Mouse (Mus musculus): ENCODE data around the gene Calb2. TPM values are rescaled to one million over a fixed set of nuclear protein-coding genes. Genes with fewer than 3 reads are reported as not detected.

The Calb2 gene
- polyA plus RNA-seq, 1 experiment from 2014 or later, result 40.6 TPM

GRCm38 (mm10) chr8:110101676-110102075 is 66.3 kb downstream of the Calb2 start:
- no peak overlapping the region for H3K27ac ChIP-seq (replicated peaks; ENCODE audit: low read depth, low read length)
- no peak for ATAC-seq (ENCODE audit: insufficient number of reproducible peaks, low FRiP score, low TSS enrichment, low read depth)
- H3K9me3 ChIP-seq (ENCODE audit: control insufficient read depth, low read length), result no peaks in the 10 kb centered on the region
- no peak overlapping the region for H3K4me2 ChIP-seq (ENCODE audit: low read depth, severe bottlenecking)
- H3K4me3 ChIP-seq (ENCODE audit: low read depth, low read length), result no peak overlapping the region
- WGBS, result 83% methylated on average over 15 of the region's 15 CpGs
- no peak for DNase-seq (ENCODE audit: low spot score)
- no peaks in the 10 kb centered on the region for H3K4me1 ChIP-seq (ENCODE audit: control insufficient read depth, insufficient read depth, low read length)
- no peaks in the 10 kb centered on the region for H3K36me3 ChIP-seq (ENCODE audit: control insufficient read depth, insufficient read depth, low read length)
- H3K9ac ChIP-seq (ENCODE audit: low read length), result no peak overlapping the region
- no peaks in the 10 kb centered on the region for H3K27me3 ChIP-seq (ENCODE audit: control insufficient read depth, insufficient read depth, low read length)

DNA sequence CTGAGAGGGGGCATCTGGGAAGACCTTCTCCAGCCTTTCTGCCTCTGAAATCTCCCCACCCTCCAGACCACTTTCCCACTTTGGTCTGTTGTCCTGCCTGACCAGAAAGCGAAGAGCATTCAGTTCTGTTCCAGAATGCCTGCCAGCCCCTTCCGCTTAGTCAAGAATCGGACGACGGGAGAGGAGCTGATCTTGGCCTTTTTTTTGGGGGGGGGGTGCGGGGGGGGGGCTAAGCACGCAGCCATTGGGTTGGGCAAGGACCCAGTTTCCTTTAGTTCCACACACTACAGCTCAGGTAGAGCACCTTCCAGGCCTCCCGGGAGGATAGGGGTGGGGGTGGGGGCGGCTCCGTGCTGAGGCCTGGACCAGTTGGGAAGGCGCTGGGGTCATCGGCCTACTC is 67.1 kb downstream of the Calb2 start, which contains the start of gene Gm21964:
Gene Gm21964 (plus strand): TSS at position 301 of the 400 bp plus-strand sequence.
- no peaks in the 10 kb centered on the region for H3K27me3 ChIP-seq (ENCODE audit: control insufficient read depth, insufficient read depth, low read length)
- H3K9ac ChIP-seq (ENCODE audit: low read length), result no peak within 1 kb of the TSS
- H3K36me3 ChIP-seq (ENCODE audit: control insufficient read depth, insufficient read depth, low read length), result no peaks in the 10 kb centered on the region
- no peak within 1 kb of the TSS for H3K4me2 ChIP-seq (ENCODE audit: low read depth, severe bottlenecking)
- H3K27ac ChIP-seq (replicated peaks; ENCODE audit: low read depth, low read length), result no peak within 1 kb of the TSS
- 88% methylated on average over 12 of the region's 12 CpGs for WGBS
- H3K4me3 ChIP-seq (ENCODE audit: low read depth, low read length), result no peak within 1 kb of the TSS
- ATAC-seq (ENCODE audit: insufficient number of reproducible peaks, low FRiP score, low TSS enrichment, low read depth), result no peak
- no peaks in the 10 kb centered on the region for H3K4me1 ChIP-seq (ENCODE audit: control insufficient read depth, insufficient read depth, low read length)
- no peak for DNase-seq (ENCODE audit: low spot score)
- H3K9me3 ChIP-seq (ENCODE audit: control insufficient read depth, low read length), result no peaks in the 10 kb centered on the region

DNA sequence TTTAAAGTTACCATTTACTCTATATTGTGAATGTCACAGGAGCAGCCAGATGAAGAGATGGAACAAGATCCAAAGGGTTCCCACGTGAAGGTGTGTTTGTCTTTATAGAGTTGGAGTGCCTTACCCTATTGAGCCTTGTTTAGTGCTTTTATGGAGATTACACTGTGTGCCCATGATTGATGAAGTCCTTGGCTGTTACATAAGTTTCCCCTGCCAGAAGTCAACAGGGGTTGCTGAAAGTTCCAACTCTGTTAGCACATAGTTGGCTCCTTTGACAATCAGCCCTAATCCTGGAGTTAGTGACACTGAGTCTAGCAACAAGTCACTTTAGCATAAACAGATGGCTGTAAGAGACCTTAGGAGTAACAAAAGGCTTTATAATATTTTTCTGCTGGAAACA is 76.1 kb downstream of the Calb2 start:
- Histone ChIP-seq H3K4me2 (ENCODE audit: low read depth, severe bottlenecking) (no peak overlapping the region), H3K9ac (ENCODE audit: low read length) (no peak overlapping the region), H3K36me3 (ENCODE audit: control insufficient read depth, insufficient read depth, low read length) (peaks cover 13% of the 10 kb centered on the region), H3K4me3 (ENCODE audit: low read depth, low read length) (no peak overlapping the region), H3K4me1 (ENCODE audit: control insufficient read depth, insufficient read depth, low read length) (no peaks in the 10 kb centered on the region), H3K27me3 (ENCODE audit: control insufficient read depth, insufficient read depth, low read length) (no peaks in the 10 kb centered on the region), H3K9me3 (ENCODE audit: control insufficient read depth, low read length) (peaks cover 7% of the 10 kb centered on the region; the same call in 1 of the 2 replicates), H3K27ac (replicated peaks; ENCODE audit: low read depth, low read length) (no peak overlapping the region)
- no peak for DNase-seq (ENCODE audit: low spot score)
- no peak for ATAC-seq (ENCODE audit: insufficient number of reproducible peaks, low FRiP score, low TSS enrichment, low read depth)
- 62% methylated on average over 1 of the region's 1 CpGs for whole genome bisulfite sequencing

Other genes starting within 250 kb of the Calb2 start
- 0.24 and 0.27 TPM in 2 replicates for gene Marveld3, start 206.0 kb downstream of the Calb2 start, polyA plus RNA-seq (2014; fragmentation: Nextera tagmentation; extraction: Ambion mirVana)
- not detected in 2 replicates for gene Tat, start 177.8 kb downstream of the Calb2 start, polyA plus RNA-seq (2014; fragmentation: Nextera tagmentation; extraction: Ambion mirVana)
- not detected in 2 replicates for gene Chst4, start 128.5 kb downstream of the Calb2 start, polyA plus RNA-seq (2014; fragmentation: Nextera tagmentation; extraction: Ambion mirVana)
- 7.9 and 10.3 TPM in 2 replicates for gene Zfp612, start 88.5 kb downstream of the Calb2 start, polyA plus RNA-seq (2014; fragmentation: Nextera tagmentation; extraction: Ambion mirVana)
- not detected in 2 replicates for gene Gm21964, start 67.0 kb downstream of the Calb2 start, polyA plus RNA-seq (2014; fragmentation: Nextera tagmentation; extraction: Ambion mirVana)
- not detected in 2 replicates for gene Gm17720, start 65.5 kb downstream of the Calb2 start, polyA plus RNA-seq (2014; fragmentation: Nextera tagmentation; extraction: Ambion mirVana)
- 9.6 and 9.9 TPM in 2 replicates for gene Cmtr2, start 47.5 kb upstream of the Calb2 start, polyA plus RNA-seq (2014; fragmentation: Nextera tagmentation; extraction: Ambion mirVana)
- gene Hydin, start 98.8 kb upstream of the Calb2 start, polyA plus RNA-seq (2014; fragmentation: Nextera tagmentation; extraction: Ambion mirVana), result not detected in 2 replicates

Data from limb, embryonic 11.5 days (tissue).